Mouse (Mus musculus) spleen, adult 2 months (tissue): ENCODE measurements around the gene Muc1.

Experiments
- CTCF ChIP-seq: fragments of 200-500 bp; IDR thresholded peaks from 2 replicates; pipeline ENCODE4 v1.5.1; 2011; ENCODE audit warnings: mild to moderate bottlenecking, inconsistent platforms; ENCODE audit not compliant: insufficient read depth, insufficient read length, insufficient replicate concordance; ENCODE audit errors: extremely low read depth
- POLR2A ChIP-seq: fragments of 200-500 bp; IDR thresholded peaks from 2 replicates; pipeline ENCODE4 v1.6.1; 2011; ENCODE audit warnings: low read depth, low read length, inconsistent platforms

DNA sequence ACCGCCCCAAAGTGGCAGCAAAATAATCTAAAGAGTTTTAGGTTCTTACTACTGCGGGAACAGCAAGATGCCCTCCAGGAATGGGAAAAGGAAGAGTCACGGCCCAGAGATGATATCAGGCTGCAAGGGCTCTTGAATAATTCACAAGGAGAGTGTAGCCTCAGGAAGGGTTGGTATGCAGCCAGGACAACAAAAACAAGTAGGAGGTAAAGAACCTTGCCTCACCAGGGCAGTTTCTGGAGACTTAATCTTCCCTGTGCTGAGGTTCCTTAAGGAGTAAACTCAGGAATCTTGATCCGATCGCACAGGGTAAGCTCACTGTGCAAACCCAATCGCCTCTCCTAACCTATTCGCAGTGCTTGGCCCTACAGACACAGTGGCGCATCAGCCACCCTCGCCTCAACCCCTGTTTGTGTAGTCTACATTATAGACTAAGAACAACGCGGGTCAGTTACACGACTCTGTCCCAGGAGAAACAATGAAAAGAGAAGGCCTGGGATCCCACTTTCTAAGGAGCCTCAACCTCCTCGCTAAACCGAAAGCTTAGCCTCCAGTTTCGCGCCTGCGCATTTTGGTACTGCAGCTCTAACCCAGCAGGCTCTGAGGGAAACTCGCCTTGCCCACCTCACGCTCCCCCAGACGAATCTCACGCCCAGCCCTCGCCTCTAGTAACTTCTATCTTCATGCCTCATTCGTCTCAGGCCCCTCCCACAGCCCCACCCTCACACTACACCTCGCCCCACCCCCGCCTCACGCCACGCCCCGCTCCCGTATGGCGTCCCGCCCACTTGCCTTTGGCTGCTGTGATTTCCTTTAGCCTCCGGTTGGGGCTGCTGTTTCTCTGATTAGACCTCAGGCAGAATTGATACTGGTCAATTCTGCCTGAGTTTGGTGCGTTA, 32.6 kb upstream of the Muc1 start:
- TF ChIP-seq CTCF, result peak; percentile 19; the same call in 1 of the 2 replicates
- TF ChIP-seq POLR2A, result peak; percentile 79
